Mouse (Mus musculus): ENCODE data around the gene Coq9.

GRCm38 (mm10) chr8:94899262-94899661 is 61.1 kb downstream of the Coq9 start:
- TF ChIP-seq POLR2A (IDR thresholded peaks at IDR 0.05; ENCODE audit: borderline replicate concordance, extremely low read depth, insufficient read depth, insufficient read length, poor library complexity, severe bottlenecking): no peak
- no peak for TF ChIP-seq CTCF (IDR thresholded peaks at IDR 0.05; ENCODE audit: borderline replicate concordance, extremely low read depth, insufficient read depth, insufficient read length)
